Mouse (Mus musculus) hindlimb bud, embryonic 11.5 days (tissue): ENCODE measurements at regions not wholly inside any gene's neighbourhood (a gene's known extent, or its start where the extent isn't known, plus 50 kb on each side); places are given as distances from the start of the nearest gene placed in this dataset.

ENCODE experiments used
- DNase-seq: peaks from one replicate; pipeline ENCODE4 v3.0.0-alpha.2; 2012; ENCODE audit warnings: low read depth, low spot score; ENCODE audit errors: extremely low spot score

DNA sequence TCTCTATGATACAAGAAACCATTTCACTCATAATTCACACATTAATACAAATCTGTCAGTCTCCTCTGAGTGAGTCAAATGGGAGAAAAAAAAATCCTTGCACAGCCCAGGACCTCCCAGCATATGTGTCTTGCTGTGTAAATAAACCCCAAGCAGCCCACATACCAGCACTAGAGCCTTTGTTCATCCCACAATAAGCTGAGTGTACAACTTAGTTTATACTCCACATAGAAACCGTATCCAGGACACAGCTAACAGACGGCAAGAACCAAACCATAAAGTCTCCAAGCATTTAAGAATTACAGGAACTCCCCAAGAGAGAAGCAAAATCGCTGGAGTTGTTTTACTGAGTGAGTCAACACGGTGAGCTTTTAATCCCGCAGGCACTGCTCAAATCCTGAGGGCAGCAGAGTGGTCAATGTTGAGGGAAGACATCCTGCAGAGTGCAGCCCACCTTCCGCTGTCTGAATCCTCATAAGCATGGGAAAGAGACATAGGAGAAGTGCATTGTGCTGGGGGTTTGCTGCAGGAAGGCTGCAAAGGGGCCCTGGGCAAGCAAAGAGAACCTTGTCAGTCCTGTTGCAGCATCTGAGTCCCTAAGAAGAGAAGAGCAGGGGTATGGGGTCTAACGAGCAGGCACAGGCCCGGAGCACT lies 436.4 kb downstream of the Tns3 start:
- no peak for DNase-seq

DNA sequence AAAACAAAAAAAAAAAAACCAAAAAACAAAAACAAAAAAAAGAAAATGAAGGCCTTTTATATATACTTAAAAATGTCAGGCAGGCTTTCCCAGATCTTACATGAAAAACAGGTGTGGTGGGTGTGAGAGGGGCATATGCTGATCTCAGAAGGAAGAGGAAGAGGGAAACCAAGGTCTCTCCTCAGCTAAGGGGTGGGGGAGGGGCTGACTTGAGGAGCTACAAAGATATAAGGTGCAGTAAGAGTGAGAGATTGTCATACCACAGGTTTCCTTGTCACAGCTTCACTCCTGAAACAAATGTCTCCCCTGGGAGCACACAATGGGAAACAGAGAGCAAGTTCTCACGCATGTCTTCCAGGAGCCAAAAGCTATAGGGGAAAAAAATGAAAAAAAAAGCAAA lies 440.0 kb downstream of the Tns3 start:
- DNase-seq = no peak

DNA sequence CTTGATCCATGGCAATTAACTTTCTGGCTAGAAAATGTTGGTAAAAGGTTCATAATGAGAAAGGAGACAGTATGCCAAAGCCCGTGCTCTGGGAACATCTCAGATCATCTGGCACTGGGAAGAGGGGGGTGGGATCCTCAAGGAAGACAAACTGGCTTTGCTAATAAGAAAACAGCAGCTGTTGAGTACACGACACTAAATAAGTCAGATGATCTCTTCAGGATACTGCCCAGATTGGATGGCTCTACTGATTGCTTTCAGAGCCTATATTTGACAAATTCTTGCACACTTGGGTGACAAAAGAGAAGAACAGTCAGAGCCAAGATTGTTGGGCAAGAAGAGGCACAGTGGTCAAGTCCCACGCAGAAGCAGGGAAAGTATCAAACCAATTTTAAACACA lies 443.7 kb downstream of the Tns3 start:
- DNase-seq = no peak

DNA sequence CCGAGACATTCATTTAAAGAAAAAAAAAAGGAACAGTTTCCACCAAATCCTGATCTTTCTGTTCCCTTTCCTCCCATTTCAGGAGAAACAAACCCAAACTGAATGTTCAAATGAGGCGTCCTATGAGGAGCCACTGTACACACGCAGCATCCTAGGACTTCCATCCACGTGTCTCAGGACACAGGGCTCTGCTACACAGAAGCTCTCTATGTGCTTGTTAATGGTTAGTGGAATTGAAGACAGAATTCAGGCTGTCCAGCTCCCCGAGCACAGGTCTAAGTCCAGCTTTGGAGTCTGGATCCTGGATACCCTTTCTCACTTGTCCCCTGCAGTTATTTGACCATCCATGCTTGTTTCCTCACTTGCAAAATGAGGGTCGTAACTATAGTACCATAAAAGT lies 444.4 kb downstream of the Tns3 start:
- DNase-seq = no peak

DNA sequence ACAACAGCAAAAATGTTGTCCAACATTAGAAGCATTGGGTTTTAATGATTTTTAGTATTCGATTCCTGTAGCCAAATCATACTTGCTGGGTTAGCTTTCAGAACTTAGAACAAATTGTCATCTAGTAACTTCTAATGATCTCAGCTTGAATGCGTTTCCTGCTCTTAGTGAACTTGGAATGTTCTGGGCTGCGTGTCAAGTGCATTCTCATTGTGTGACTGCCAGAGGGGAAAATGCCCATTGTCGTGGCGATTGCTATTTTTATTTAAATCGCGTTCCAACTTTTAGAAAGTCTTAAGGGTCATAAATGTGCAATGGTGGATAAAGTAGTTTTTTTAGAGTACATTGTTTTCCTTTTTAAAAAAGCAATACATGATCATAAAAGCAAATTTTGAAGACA lies 448.7 kb downstream of the Tns3 start:
- DNase-seq = no peak

DNA sequence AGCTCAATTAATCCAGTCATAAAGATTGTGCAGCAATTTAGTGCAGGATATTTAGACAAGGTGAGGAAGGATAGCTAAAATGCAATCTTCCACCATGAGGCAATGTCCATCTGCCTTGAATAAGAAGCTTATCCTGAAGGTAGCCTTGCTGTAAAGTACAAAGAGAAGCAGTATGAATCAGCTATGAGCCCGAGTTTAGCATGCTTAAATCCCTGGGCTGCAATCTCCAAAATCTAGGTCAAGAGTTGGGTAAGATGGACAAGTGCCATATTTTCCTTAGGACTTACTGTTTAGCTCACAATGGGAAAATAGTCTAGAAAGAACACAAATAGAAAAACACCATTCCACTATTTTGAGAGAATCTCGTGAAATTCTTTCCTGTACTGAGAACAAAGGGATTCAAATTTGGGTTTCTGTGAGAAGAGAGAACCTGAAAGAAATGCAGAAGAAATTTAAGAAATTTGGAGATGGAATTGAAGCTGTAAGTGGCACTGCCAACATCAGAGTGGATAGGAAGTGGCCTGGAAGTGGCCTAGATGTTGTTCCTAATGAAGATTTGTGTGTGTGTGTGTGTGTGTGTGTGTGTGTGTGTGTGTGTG lies 449.9 kb downstream of the Tns3 start:
- no peak for DNase-seq

DNA sequence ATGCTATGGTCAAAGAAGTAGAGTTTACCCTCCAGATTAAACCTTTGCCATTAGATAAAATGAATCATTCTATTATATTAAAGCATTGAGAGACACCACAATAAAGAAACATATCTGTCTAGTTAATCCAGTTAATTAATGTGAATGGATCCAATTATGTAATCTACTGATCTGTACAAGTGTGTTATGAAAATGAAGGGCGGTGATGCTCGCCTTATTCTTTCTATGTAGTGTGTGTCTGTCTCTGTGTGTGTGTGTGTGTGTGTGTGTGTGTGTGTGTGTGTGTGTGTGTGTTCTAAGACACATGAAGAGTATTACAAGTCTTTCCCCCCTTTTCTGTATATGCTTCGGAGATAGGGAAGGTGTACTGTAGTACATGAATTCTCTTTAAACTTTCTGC lies 451.2 kb downstream of the Tns3 start:
- no peak for DNase-seq

DNA sequence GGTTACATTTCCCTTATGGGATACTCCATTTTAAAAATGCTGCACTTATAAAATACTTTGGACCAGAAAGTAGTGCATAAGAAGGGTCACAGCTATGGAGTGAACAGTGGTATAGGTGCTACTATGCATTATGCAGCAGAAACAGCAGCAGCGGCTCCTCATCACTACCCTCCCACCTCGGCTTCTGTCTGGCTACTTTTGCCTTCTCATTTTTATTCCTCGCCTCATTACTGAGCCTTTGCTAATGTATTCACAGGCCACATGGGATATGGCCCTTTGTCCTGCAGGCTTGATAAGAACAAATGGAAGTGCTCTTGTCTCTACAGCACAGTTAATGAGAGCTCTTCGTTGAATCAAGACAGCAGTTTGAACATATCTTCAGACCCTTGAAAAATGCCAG lies 451.6 kb downstream of the Tns3 start:
- no peak for DNase-seq

DNA sequence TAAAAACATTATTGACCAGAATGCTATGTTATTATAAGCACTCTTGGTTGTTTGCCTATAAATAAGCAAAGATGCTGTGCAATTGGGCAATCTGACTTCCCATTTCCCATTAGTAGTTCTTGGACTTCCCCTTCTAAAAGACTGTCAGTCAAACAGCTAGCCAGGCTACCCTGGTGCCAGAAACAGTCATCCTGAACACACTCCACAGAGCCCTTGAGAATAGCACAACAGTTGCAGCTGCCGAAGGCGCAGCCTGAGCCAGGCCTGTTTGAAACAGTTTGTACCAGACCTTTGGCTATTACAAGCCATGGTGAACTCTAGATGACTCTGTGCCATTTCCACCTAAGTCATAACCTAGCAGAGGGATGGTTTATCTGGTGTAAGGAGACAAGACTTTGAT lies 455.3 kb downstream of the Tns3 start:
- DNase-seq = no peak

DNA sequence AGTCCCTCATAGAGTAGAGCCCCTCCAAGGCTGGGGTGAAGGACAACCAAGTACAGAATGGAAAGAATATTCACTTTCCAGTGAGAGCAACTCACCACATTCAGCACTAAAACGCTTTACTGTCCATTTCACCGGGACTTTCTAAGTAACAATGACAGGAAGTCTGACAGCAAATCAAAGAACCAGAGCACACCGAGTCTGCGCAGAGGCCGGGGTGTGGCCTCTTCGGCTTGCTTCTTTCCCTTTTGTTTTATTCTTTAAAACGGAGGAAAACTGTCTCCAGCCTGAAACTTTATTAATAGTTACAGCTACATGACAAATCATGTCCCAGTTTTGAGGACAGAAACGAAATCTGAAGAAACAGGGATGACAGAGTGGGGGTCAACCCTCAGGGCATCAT lies 465.0 kb downstream of the Tns3 start:
- no peak for DNase-seq
